Mouse (Mus musculus) v-Abl transformed pro-B cells (cell line): ENCODE results near the gene Cd84.

Experiments
- in situ Hi-C, 2 experiments: fragments of 400-800 bp; cut with MboI; formaldehyde crosslinking; loops; one replicate each; pipeline ENCODE4 v1.15.1; 2025; ENCODE audit not compliant: unreplicated experiment in 2 of 2

Gene Cd84

GRCm38 (mm10) chr1:171904011-171904410, 64.5 kb downstream of the Cd84 start:
- in situ Hi-C loops, result no loop called here

DNA sequence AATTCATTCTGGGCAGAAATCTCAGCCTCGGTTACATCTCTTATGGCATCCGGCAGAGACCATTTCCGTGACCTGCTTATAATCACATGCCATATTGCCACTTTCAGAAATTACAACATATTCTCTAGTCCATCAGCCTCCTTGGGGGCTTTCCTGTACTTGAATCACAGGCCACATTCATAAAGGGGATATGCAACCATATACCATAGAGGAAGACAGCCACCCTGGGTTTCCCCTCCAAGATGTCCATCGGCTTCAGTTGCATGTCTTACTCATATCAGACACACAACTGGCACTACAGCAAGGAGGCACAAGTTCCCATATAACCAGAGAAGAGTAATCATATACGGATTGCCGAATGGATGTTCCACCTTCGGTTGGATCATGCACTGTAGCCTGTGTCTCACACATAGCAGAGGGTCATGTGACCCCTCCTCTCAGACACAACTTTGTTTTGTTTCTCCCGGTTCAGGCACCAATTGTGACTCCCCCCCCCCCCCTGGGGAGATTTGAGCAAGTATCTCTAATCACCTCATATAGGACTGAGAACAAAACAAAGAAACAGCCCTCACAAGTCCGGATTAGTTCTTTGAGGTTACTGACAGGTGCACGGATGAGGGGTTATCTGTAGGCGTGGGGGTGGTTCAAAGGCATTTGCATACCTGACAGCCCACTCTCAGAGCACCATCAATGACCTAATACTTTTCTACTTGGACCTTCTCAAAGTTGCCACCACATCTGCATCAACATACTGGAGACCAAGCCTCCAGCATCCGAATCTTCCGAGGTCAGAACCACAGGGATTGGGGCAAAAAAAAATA, 76.4 kb downstream of the Cd84 start:
- in situ Hi-C loops, result loop anchor here in 1 of 2 experiments (5.0 kb wide), 1 partner anchor 86 kb away; no protein-coding TSS in a partner anchor

DNA sequence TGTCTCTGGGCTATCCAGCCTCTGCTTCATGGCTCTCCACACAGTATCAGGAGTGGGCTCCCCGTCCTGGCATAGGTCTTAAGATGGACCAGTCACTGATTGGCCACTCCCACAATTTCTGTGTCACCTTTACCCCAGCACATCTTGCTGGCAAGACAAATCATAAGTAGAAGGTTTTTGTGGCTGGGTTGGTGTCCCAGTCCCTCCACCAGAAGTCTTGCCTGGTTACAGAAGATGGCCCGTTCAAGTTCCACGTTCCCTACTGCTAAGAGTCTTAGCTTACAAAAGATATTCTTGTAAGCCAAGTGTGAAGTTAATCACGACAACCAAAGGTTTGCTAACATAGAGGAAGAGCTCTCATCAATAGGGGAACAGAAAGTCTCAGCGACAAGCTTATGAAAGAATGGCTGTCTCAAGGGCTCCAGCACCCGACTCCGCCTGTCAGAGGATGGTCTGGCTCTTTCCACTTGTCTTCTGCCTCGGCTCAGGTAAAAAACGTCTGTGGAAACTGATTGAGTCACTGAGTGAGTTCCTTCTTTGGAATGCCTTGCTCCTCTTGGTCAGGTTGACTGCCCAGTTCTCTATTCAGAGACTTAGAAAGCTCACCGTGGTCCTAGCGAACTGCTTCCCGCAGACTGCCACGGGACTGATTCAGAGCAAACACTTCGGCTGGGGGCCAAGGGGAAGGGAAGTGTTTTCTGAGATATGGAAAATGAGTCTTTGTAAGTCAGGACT, 78.0 kb downstream of the Cd84 start, which contains the start of gene Slamf6:
Gene Slamf6, plus strand, starts transcription at position 211 of the 735 bp plus-strand sequence.
- in situ Hi-C loops, result loop anchor here in 1 of 2 experiments (5.0 kb wide), 1 partner anchor 85 kb away; no protein-coding TSS in a partner anchor

GRCm38 (mm10) chr1:171918136-171918920, 78.8 kb downstream of the Cd84 start:
- in situ Hi-C loops, result loop anchor here in 1 of 2 experiments (5.0 kb wide), 1 partner anchor 84 kb away; no protein-coding TSS in a partner anchor

DNA sequence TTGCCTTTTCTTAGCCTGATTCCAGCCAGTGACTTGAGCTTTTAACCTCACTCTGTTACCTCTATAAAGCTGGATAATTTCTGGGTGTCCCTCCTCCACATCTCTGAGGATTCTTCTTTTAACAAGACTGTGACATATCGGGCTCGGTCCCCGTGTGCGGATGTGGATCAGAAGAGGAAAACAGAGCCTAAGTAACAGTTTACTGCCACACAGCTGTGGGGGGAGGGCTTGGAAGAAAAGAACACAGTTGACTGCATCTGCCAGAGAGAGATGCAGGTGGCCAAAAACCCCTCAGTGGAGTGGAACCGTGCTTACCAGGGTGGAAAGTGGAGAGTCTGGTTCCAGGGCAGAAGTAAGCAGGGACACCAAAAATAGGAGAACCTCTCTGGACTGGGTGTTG, 79.7 kb downstream of the Cd84 start:
- in situ Hi-C loops, result loop anchor here in 1 of 2 experiments (5.0 kb wide), 1 partner anchor 83 kb away; no protein-coding TSS in a partner anchor

- in situ Hi-C loops, result loop anchor here in 1 of 2 experiments (5.0 kb wide), 1 partner anchor 82 kb away; no protein-coding TSS in a partner anchor
Measured at GRCm38 (mm10) chr1:171919901-171920510, 80.5 kb downstream of the Cd84 start.

- in situ Hi-C loops, result no loop called here
Measured at GRCm38 (mm10) chr1:171920989-171921621, 81.6 kb downstream of the Cd84 start.

DNA sequence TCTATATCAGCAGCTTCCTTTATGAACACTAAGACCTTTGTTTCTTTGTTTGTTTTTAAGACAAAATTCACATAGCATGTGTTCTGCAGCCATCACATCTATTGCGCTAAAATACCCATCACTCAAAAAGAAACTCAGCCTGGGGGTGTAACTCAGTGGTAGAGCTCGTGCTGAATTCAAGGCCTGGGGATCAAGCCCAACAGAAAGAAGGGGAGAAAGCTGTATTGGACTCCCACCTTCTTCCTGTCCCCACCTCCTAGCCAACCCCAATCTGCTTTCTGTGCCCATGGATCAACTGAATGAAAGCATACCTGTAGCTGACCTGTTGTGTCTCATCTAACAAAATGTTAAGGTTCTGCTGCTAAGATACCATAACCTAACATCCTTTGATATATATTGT, 82.1 kb downstream of the Cd84 start:
- in situ Hi-C loops, result no loop called here

DNA sequence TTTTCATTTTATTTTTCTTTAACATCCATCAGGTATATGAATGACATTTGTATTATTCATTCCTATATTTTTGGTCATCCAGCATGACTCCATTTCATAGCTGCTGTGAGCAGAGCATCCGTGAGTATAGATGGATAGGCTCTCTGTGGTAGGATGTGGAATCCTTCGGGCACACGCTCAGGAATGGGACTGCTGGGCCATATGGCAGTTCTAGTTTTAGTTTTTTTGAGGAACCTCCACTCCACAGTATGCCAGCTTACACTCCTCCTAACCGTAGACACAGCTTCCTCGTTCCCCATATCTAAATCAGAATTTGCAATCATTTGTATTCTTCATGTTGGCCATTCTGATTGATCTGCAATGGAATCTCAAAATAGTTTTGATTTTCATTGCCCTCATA, 83.3 kb downstream of the Cd84 start:
- in situ Hi-C loops, result no loop called here

GRCm38 (mm10) chr1:171924900-171925299, 85.4 kb downstream of the Cd84 start:
- in situ Hi-C loops, result no loop called here

DNA sequence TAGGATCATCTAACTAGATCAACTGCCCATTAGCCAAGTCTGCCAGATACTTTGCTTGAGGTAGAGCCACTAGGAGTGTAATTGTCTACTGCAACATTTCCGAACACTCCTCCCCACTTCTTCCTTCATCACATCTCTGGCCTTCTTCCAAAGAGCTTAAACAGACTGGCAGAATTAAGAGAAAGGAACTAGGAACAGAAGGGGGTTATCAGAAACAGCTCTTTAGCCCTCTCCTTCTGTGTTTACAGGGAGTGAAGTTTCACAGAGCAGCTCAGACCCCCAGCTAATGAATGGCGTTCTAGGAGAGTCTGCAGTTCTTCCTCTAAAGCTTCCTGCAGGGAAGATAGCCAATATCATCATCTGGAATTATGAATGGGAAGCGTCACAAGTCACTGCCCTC, 94.4 kb downstream of the Cd84 start:
- in situ Hi-C loops, result no loop called here

GRCm38 (mm10) chr1:171938952-171939948, 99.8 kb downstream of the Cd84 start:
- in situ Hi-C loops, result no loop called here
